Comparison of ENCODE assay signal across 30 mouse cellular contexts in genomic region chr15:61544074-61544473, GRCm38 (mm10).
DNase-seq lines count a peak whose midpoint lies in the region; ATAC-seq and TF ChIP-seq lines count a peak whose summit lies in the region.
"Had no signal": no experiment of that assay in that cellular context is flagged by ENCODE, and none has a peak within 500 bp of the region (broad histone marks: within the 10 kb centered on the region; RNA-seq: fewer than 3 reads in every experiment).

No protein-coding gene starts in this region.

- H3K9me3 ChIP-seq in lung, embryonic 14.5 days (ENCODE audit: low read depth, low read length), result no peaks in the 10 kb centered on the region
- H3K9me3 ChIP-seq: embryonic facial prominence, embryonic 13.5 days; forebrain, embryonic 12.5 days; forebrain, embryonic 15.5 days; G1E; heart, embryonic 12.5 days; heart, embryonic 15.5 days; hindbrain, embryonic 10.5 days; hindbrain, embryonic 13.5 days; intestine, embryonic 15.5 days had no signal

- H3K4me2 ChIP-seq in lung, embryonic 14.5 days, result no peak overlapping the region
- H3K4me2 ChIP-seq: embryonic facial prominence, embryonic 13.5 days; forebrain, embryonic 12.5 days; forebrain, embryonic 15.5 days; heart, embryonic 12.5 days; heart, embryonic 15.5 days; hindbrain, embryonic 13.5 days; intestine, embryonic 15.5 days had no signal

- no peak overlapping the region for H3K9ac ChIP-seq in lung, embryonic 14.5 days
- H3K9ac ChIP-seq: embryonic facial prominence, embryonic 13.5 days; forebrain, embryonic 12.5 days; forebrain, embryonic 15.5 days; heart, embryonic 12.5 days; heart, embryonic 15.5 days; hindbrain, embryonic 13.5 days; intestine, embryonic 15.5 days had no signal

- H3K4me1 ChIP-seq in lung, embryonic 14.5 days (ENCODE audit: insufficient read depth), result 0 out of 2 replicates have a peak, but pooled peaks cover 8% of the 10 kb centered on the region
- H3K4me1 ChIP-seq in lung, adult 2 months (ENCODE audit: control insufficient read depth, insufficient read depth, low read length), result no peaks in the 10 kb centered on the region; the same call in 1 of the 2 replicates
- H3K4me1 ChIP-seq in cerebellum, adult 2 months (ENCODE audit: control insufficient read depth, insufficient read depth, low read length), result no peaks in the 10 kb centered on the region
- H3K4me1 ChIP-seq: forebrain, embryonic 12.5 days; forebrain, embryonic 15.5 days; heart, embryonic 15.5 days; hindbrain, embryonic 13.5 days had no signal

- peak; percentile 39 for DNase-seq in lung, embryonic 14.5 days
- DNase-seq in lung, adult 2 months, result no peak
- DNase-seq in embryo, embryonic 11 days, result peak; percentile 51
- peak; percentile 2 for DNase-seq in forelimb bud, embryonic 11.5 days (ENCODE audit: low read depth, low spot score)
- no peak for DNase-seq in right cerebral cortex, postnatal 14 days
- no peak for DNase-seq in cerebellum, adult 2 months
- no peak for DNase-seq in adrenal gland, postnatal 4 days (ENCODE audit: low spot score in 2 of 2)
- DNase-seq: adrenal gland, postnatal 10 days; adrenal gland, postnatal 36 days; cerebellum, adult 11 months; cerebellum, adult 8-10 months; cerebellum, postnatal 10 days; cerebellum, postnatal 36 days; gastrocnemius, postnatal 10 days; gastrocnemius, postnatal 36 days; heart, postnatal 10 days; heart, postnatal 36 days; kidney, adult 11 months had no signal

- no peak overlapping the region for H3K27ac ChIP-seq in lung, embryonic 14.5 days (ENCODE audit: low read depth)
- H3K27ac ChIP-seq in cerebellum, adult 2 months (ENCODE audit: insufficient read depth, low read length), result no peak overlapping the region
- H3K27ac ChIP-seq: embryonic facial prominence, embryonic 13.5 days; forebrain, embryonic 12.5 days; forebrain, embryonic 15.5 days; heart, embryonic 15.5 days; hindbrain, embryonic 10.5 days; hindbrain, embryonic 13.5 days; intestine, embryonic 15.5 days had no signal

- no peak for TF ChIP-seq CTCF in lung, embryonic 14.5 days (IDR thresholded peaks at IDR 0.05; ENCODE audit: low read depth)
- TF ChIP-seq CTCF in lung, adult 2 months (IDR thresholded peaks at IDR 0.05; ENCODE audit: insufficient read depth, low read length), result no peak
- TF ChIP-seq CTCF in cerebellum, adult 2 months (IDR thresholded peaks at IDR 0.05; ENCODE audit: borderline replicate concordance, insufficient read depth, low read depth, low read length), result no peak

- H3K4me3 ChIP-seq in lung, embryonic 14.5 days (ENCODE audit: low read depth, low read length), result no peak overlapping the region
- no peak overlapping the region for H3K4me3 ChIP-seq in lung, adult 2 months (replicated peaks; ENCODE audit: extremely low read depth, low read depth, low read length)
- no peak overlapping the region for H3K4me3 ChIP-seq in cerebellum, adult 2 months (replicated peaks; ENCODE audit: insufficient read depth, low read depth, low read length)
- H3K4me3 ChIP-seq: embryonic facial prominence, embryonic 13.5 days; erythroblast, embryonic 14.5 days; forebrain, embryonic 12.5 days; forebrain, embryonic 15.5 days; heart, embryonic 12.5 days; heart, embryonic 15.5 days; hindbrain, embryonic 10.5 days; hindbrain, embryonic 13.5 days; intestine, embryonic 15.5 days had no signal

- no peaks in the 10 kb centered on the region for H3K27me3 ChIP-seq in lung, embryonic 14.5 days (ENCODE audit: insufficient read depth, low read length)
- H3K27me3 ChIP-seq in cerebellum, adult 2 months (ENCODE audit: control insufficient read depth, insufficient read depth, low read length), result no peaks in the 10 kb centered on the region
- H3K27me3 ChIP-seq: embryonic facial prominence, embryonic 13.5 days; forebrain, embryonic 12.5 days; forebrain, embryonic 15.5 days; heart, embryonic 12.5 days; heart, embryonic 15.5 days; hindbrain, embryonic 13.5 days; intestine, embryonic 15.5 days; Patski had no signal

- no peaks in the 10 kb centered on the region for H3K36me3 ChIP-seq in lung, embryonic 14.5 days (ENCODE audit: insufficient read depth)
- H3K36me3 ChIP-seq: embryonic facial prominence, embryonic 13.5 days; forebrain, embryonic 12.5 days; forebrain, embryonic 15.5 days; G1E; heart, embryonic 12.5 days; heart, embryonic 15.5 days; hindbrain, embryonic 10.5 days; hindbrain, embryonic 13.5 days; intestine, embryonic 15.5 days had no signal

- TF ChIP-seq POLR2A in lung, adult 2 months (IDR thresholded peaks at IDR 0.05; ENCODE audit: borderline replicate concordance, extremely low read depth, low read depth, low read length), result no peak
- no peak for TF ChIP-seq POLR2A in cerebellum, adult 2 months (IDR thresholded peaks at IDR 0.05; ENCODE audit: borderline replicate concordance, insufficient read depth, low read length)

- ATAC-seq in lung, embryonic 14.5 days (ENCODE audit: insufficient read depth), result no peak
- ATAC-seq: forebrain, embryonic 15.5 days; hindbrain, embryonic 16.5 days; intestine, embryonic 15.5 days; Patski had no signal

- WGBS in lung, embryonic 14.5 days, result 37% methylated on average over 2 of the region's 2 CpGs
- 64% methylated on average over 2 of the region's 2 CpGs for WGBS in lung, adult 2 months
- WGBS in cerebellum, adult 2 months, result 66% methylated on average over 2 of the region's 2 CpGs

Comparison
In these comparisons a context has a peak if more than half of its experiments do, and no peak if none do; other contexts are left out.
1. DNase-seq: peak in lung, embryonic 14.5 days (single experiment), embryo, embryonic 11 days (single experiment) and forelimb bud, embryonic 11.5 days (single experiment); none in lung, adult 2 months (single experiment), right cerebral cortex, postnatal 14 days (single experiment), cerebellum, adult 2 months (0 of 2) and adrenal gland, postnatal 4 days (0 of 2).